In the genomic region with DNA sequence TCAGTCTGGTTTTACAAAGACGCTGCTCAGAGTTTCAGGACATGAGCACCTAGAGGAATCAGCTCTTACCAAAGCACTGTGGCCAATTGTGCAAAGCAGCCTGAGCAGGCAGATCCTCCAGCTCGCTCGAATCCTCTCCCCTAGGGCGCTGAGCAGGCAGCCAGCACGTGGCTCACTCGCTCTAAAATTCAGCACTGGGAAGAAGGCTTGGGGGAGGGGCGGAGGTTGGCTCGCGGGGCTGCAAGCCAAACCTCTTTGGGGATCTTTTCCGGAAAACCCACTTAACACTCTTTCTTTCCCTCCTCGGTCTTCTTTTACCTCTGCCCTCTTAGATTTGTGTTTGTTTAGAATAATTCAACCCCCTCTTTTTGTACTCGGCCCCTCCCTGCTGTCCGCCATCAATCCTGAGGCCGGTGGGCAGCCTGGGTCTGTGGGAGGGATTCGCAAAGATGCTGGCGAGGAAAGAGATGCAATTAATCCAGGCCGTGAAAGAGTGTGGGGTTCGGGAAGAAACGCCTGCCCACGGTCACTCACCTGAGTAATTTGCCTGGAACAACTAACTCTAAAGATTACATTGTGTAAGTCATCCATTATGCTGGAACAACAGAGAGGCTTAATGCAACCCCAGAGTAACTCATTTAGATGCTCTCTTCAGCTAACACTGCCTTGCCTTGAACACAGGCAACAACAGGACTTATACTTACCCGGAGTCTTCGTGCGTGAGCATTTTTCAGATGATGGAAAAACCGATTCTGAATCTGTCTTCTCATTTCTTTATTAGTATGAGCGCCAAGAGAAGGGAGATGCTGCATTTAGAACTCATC, we compare ENCODE assay signal across 9 mouse cellular contexts. TPM values are rescaled to one million over a fixed set of nuclear protein-coding genes. Genes with fewer than 3 reads are reported as not detected.
DNase-seq lines count a peak whose midpoint lies in the region; ATAC-seq and TF ChIP-seq lines count a peak whose summit lies in the region.
"Had no signal": no experiment of that assay in that cellular context is flagged by ENCODE, and none has a peak within 500 bp of the region (broad histone marks: within the 10 kb centered on the region; RNA-seq: fewer than 3 reads in every experiment).

No protein-coding gene starts in this region.

- TF ChIP-seq EP300 in liver, postnatal 0 days (IDR thresholded peaks at IDR 0.05; ENCODE audit: low read depth): no peak

- no peaks in the 10 kb centered on the region for H3K27me3 ChIP-seq in lung, embryonic 14.5 days (ENCODE audit: insufficient read depth, low read length)
- no peaks in the 10 kb centered on the region for H3K27me3 ChIP-seq in embryonic facial prominence, embryonic 10.5 days (replicated peaks; ENCODE audit: low read depth, poor library complexity, severe bottlenecking)
- H3K27me3 ChIP-seq in heart, embryonic 16.5 days (ENCODE audit: control insufficient read depth, insufficient read depth, low read length): no peaks in the 10 kb centered on the region
- H3K27me3 ChIP-seq in liver, postnatal 0 days (ENCODE audit: insufficient read depth, low read length): no peaks in the 10 kb centered on the region

- 15% methylated on average over 25 of the region's 25 CpGs for WGBS in lung, embryonic 14.5 days
- WGBS in lung, adult 2 months: 21% methylated on average over 25 of the region's 25 CpGs
- 18% methylated on average over 25 of the region's 25 CpGs for WGBS in embryonic facial prominence, embryonic 10.5 days
- WGBS in heart, embryonic 16.5 days: 20% methylated on average over 25 of the region's 25 CpGs
- 29% methylated on average over 25 of the region's 25 CpGs for WGBS in liver, postnatal 0 days (ENCODE audit: insufficient replicate concordance)

- peak overlapping the region; percentile 33 for H3K4me3 ChIP-seq in lung, embryonic 14.5 days (ENCODE audit: low read depth, low read length)
- H3K4me3 ChIP-seq in lung, adult 2 months (replicated peaks; ENCODE audit: extremely low read depth, low read depth, low read length): no peak overlapping the region
- peak overlapping the region; percentile 47 for H3K4me3 ChIP-seq in embryonic facial prominence, embryonic 10.5 days
- peak overlapping the region; percentile 47 for H3K4me3 ChIP-seq in heart, embryonic 16.5 days (ENCODE audit: low read length)
- peak overlapping the region; percentile 10; the same call in 1 of the 2 replicates for H3K4me3 ChIP-seq in liver, postnatal 0 days (ENCODE audit: low read depth, low read length)

- ATAC-seq in lung, embryonic 14.5 days (ENCODE audit: insufficient read depth): peak; percentile 62; the same call in 1 of the 2 replicates
- peak; percentile 77 for ATAC-seq in heart, embryonic 16.5 days (replicated peaks; ENCODE audit: extremely low read depth, insufficient read depth, low FRiP score)
- ATAC-seq in liver, postnatal 0 days: peak; percentile 41; the same call in 1 of the 2 replicates
- ATAC-seq: Patski had no signal

- H3K27ac ChIP-seq in lung, embryonic 14.5 days (ENCODE audit: low read depth): no peak overlapping the region
- peak overlapping the region; percentile 83 for H3K27ac ChIP-seq in embryonic facial prominence, embryonic 10.5 days (replicated peaks)
- H3K27ac ChIP-seq in heart, embryonic 16.5 days (ENCODE audit: low read length): no peak overlapping the region
- no peak overlapping the region for H3K27ac ChIP-seq in liver, postnatal 0 days (ENCODE audit: low read depth)

- peak overlapping the region; percentile 52 for H3K9ac ChIP-seq in lung, embryonic 14.5 days
- peak overlapping the region; percentile 55 for H3K9ac ChIP-seq in heart, embryonic 16.5 days (ENCODE audit: low read length)
- no peak overlapping the region for H3K9ac ChIP-seq in liver, postnatal 0 days (replicated peaks)

- no peaks in the 10 kb centered on the region for H3K4me1 ChIP-seq in lung, embryonic 14.5 days (ENCODE audit: insufficient read depth)
- H3K4me1 ChIP-seq in lung, adult 2 months (ENCODE audit: control insufficient read depth, insufficient read depth, low read length): no peaks in the 10 kb centered on the region; the same call in 1 of the 2 replicates
- H3K4me1 ChIP-seq in embryonic facial prominence, embryonic 10.5 days: peaks cover 14% of the 10 kb centered on the region
- peaks cover 6% of the 10 kb centered on the region for H3K4me1 ChIP-seq in heart, embryonic 16.5 days (ENCODE audit: control insufficient read depth, insufficient read depth, low read length)
- no peaks in the 10 kb centered on the region for H3K4me1 ChIP-seq in liver, postnatal 0 days (ENCODE audit: insufficient read depth)

- TF ChIP-seq CTCF in lung, embryonic 14.5 days (IDR thresholded peaks at IDR 0.05; ENCODE audit: low read depth): no peak
- no peak for TF ChIP-seq CTCF in lung, adult 2 months (IDR thresholded peaks at IDR 0.05; ENCODE audit: insufficient read depth, low read length)
- TF ChIP-seq CTCF in liver, postnatal 0 days (IDR thresholded peaks at IDR 0.05; ENCODE audit: low read depth): no peak

- peak overlapping the region; percentile 65 for H3K4me2 ChIP-seq in lung, embryonic 14.5 days
- peak overlapping the region; percentile 64 for H3K4me2 ChIP-seq in heart, embryonic 16.5 days (ENCODE audit: low read depth, low read length)
- peak overlapping the region; percentile 48 for H3K4me2 ChIP-seq in liver, postnatal 0 days (ENCODE audit: low read depth, low read length)

- H3K36me3 ChIP-seq in lung, embryonic 14.5 days (ENCODE audit: insufficient read depth): no peaks in the 10 kb centered on the region
- no peaks in the 10 kb centered on the region for H3K36me3 ChIP-seq in embryonic facial prominence, embryonic 10.5 days (replicated peaks)
- no peaks in the 10 kb centered on the region for H3K36me3 ChIP-seq in heart, embryonic 16.5 days (ENCODE audit: control insufficient read depth, insufficient read depth)
- no peaks in the 10 kb centered on the region for H3K36me3 ChIP-seq in liver, postnatal 0 days (replicated peaks; ENCODE audit: insufficient read depth, low read length)

- H3K9me3 ChIP-seq in lung, embryonic 14.5 days (ENCODE audit: low read depth, low read length): no peaks in the 10 kb centered on the region
- no peaks in the 10 kb centered on the region for H3K9me3 ChIP-seq in embryonic facial prominence, embryonic 10.5 days
- no peaks in the 10 kb centered on the region for H3K9me3 ChIP-seq in heart, embryonic 16.5 days (replicated peaks; ENCODE audit: control insufficient read depth, low read length)
- no peaks in the 10 kb centered on the region for H3K9me3 ChIP-seq in liver, postnatal 0 days (ENCODE audit: low read length)

- DNase-seq in lung, embryonic 14.5 days: peak; percentile 75
- no peak for DNase-seq in lung, adult 2 months
- DNase-seq in embryonic facial prominence, embryonic 10.5 days (ENCODE audit: low spot score): peak; percentile 84
- peak; percentile 75 to 80 for DNase-seq in kidney, postnatal 4 days
- DNase-seq in liver, postnatal 0 days: peak; percentile 45
- peak; percentile 81 for DNase-seq in retina, postnatal 1 day
- DNase-seq in urinary bladder, postnatal 10 days (ENCODE audit: low spot score): no peak

- no peak for TF ChIP-seq POLR2A in lung, adult 2 months (IDR thresholded peaks at IDR 0.05; ENCODE audit: borderline replicate concordance, extremely low read depth, low read depth, low read length)

RNA-seq across cellular contexts. Expression of gene Sfpq, which starts 15.8 kb away (rescaled TPM):
- polyA plus RNA-seq in lung, embryonic 14.5 days (2014; fragmentation: Nextera tagmentation; extraction: Ambion mirVana): 129 and 137 TPM in 2 replicates
- 44.1 and 52.1 TPM in 2 replicates for polyA plus RNA-seq in lung, adult 2 months (2012; rRNA removed)
- polyA plus RNA-seq in embryonic facial prominence, embryonic 10.5 days (2016; fragmentation: Nextera tagmentation; extraction: Ambion mirVana): 111 and 120 TPM in 2 replicates
- 34.4 and 38.4 TPM in 2 replicates for polyA plus RNA-seq in heart, embryonic 16.5 days (2015; fragmentation: Nextera tagmentation; extraction: Ambion mirVana)
- 26.2 and 32.2 TPM in 2 replicates for polyA plus RNA-seq in liver, postnatal 0 days (2015; fragmentation: Nextera tagmentation; extraction: Ambion mirVana)

RNA-seq across cellular contexts. Expression of gene Zmym4, which starts 37.4 kb away (rescaled TPM):
- polyA plus RNA-seq in lung, embryonic 14.5 days (2014; fragmentation: Nextera tagmentation; extraction: Ambion mirVana): 19.8 and 21.8 TPM in 2 replicates
- 3.8 and 5.5 TPM in 2 replicates for polyA plus RNA-seq in lung, adult 2 months (2012; rRNA removed)
- 28.0 and 29.0 TPM in 2 replicates for polyA plus RNA-seq in embryonic facial prominence, embryonic 10.5 days (2016; fragmentation: Nextera tagmentation; extraction: Ambion mirVana)
- 9.4 and 12.3 TPM in 2 replicates for polyA plus RNA-seq in heart, embryonic 16.5 days (2015; fragmentation: Nextera tagmentation; extraction: Ambion mirVana)
- polyA plus RNA-seq in liver, postnatal 0 days (2015; fragmentation: Nextera tagmentation; extraction: Ambion mirVana): 2.9 and 4.4 TPM in 2 replicates

RNA-seq across cellular contexts. Expression of gene Zmym1, which starts 55.6 kb away (rescaled TPM):
- polyA plus RNA-seq in lung, embryonic 14.5 days (2014; fragmentation: Nextera tagmentation; extraction: Ambion mirVana): 27.6 and 28.6 TPM in 2 replicates
- polyA plus RNA-seq in lung, adult 2 months (2012; rRNA removed): 1.2 and 1.3 TPM in 2 replicates
- polyA plus RNA-seq in embryonic facial prominence, embryonic 10.5 days (2016; fragmentation: Nextera tagmentation; extraction: Ambion mirVana): 35.9 and 37.1 TPM in 2 replicates
- 11.9 and 12.4 TPM in 2 replicates for polyA plus RNA-seq in heart, embryonic 16.5 days (2015; fragmentation: Nextera tagmentation; extraction: Ambion mirVana)
- 5.7 and 5.9 TPM in 2 replicates for polyA plus RNA-seq in liver, postnatal 0 days (2015; fragmentation: Nextera tagmentation; extraction: Ambion mirVana)

Comparison
In these comparisons a context has a peak if more than half of its experiments do, and no peak if none do; other contexts are left out.
1. DNase-seq: peak in lung, embryonic 14.5 days (single experiment), embryonic facial prominence, embryonic 10.5 days (single experiment), kidney, postnatal 4 days (2 of 2), liver, postnatal 0 days (single experiment) and retina, postnatal 1 day (single experiment); none in lung, adult 2 months (single experiment) and urinary bladder, postnatal 10 days (single experiment).
2. Peak in every context shown above with its lines, with median percentiles within 50 percentile points of each other: ATAC-seq and H3K4me2 ChIP-seq.